Mouse (Mus musculus) olfactory bulb, adult 2 months (tissue): ENCODE results near the gene Cacna2d2.

Experiments used
- CTCF ChIP-seq: fragments of 200-500 bp; IDR thresholded peaks from 2 replicates; pipeline ENCODE4 v1.5.1; 2012; ENCODE audit warnings: low read depth, mild to moderate bottlenecking, low read length, moderate library complexity; ENCODE audit not compliant: insufficient read depth
- POLR2A ChIP-seq: fragments of 200-500 bp; IDR thresholded peaks from 2 replicates; pipeline ENCODE4 v1.6.1; 2012; ENCODE audit warnings: mild to moderate bottlenecking, low read depth, low read length, moderate library complexity; ENCODE audit not compliant: insufficient read depth

DNA sequence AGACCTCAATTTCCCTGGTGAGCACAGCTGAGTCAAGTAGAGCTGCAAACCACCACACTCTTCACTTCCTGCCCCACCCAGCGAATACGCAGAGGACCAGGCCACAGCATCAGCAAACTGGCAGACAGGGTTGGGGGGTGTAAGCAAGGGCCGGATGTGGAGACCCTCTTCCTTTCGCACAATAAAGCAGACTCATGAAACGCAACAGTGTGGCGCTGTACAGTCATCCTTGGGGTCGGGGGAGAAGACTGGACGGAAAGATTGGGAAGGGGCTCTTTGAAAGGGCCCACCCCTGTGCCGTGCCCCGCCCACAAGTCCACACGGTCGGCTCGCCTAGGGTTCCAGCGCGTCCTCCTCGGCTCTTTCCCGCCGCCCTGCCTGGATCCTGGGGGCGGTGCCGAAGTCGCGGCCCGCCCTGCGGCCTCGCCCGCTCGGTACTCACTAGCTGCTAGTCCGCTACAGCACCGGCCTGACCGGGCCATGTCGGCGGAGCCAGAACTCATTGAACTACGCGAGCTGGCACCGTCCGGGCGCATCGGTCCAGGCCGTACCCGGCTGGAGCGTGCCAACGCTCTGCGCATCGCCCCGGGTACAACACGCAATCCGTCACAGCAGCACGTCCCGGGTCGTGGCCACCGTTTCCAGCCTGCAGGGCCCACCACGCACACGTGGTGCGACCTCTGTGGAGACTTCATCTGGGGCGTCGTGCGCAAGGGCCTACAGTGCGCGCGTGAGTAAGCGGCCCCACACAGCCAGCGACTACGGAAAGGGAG lies 151.9 kb downstream of the Cacna2d2 start, which contains the start of gene Rassf1:
- TF ChIP-seq CTCF, result no peak
- TF ChIP-seq POLR2A, result no peak
